Mouse (Mus musculus) embryonic facial prominence, embryonic 11.5 days (tissue): ENCODE data around the gene Wfikkn1. TPM values are rescaled to one million over a fixed set of nuclear protein-coding genes. Genes with fewer than 3 reads are reported as not detected.

Experiments
- ATAC-seq: fragments of 200-750 bp; cut with Nextera tagmentation; replicated peaks from 2 replicates; pipeline ENCODE4 v1.8.0; 2017; ENCODE audit warnings: low read depth; ENCODE audit not compliant: insufficient number of reproducible peaks, low FRiP score, low TSS enrichment
- DNase-seq: peaks from one replicate; pipeline ENCODE4 v3.0.0-alpha.2; 2015; ENCODE audit warnings: low spot score
- H3K27ac ChIP-seq: fragments of 300-500 bp; sonication (generic); replicated peaks from 2 replicates; pipeline ENCODE4 v1.5.1; 2014; ENCODE audit warnings: mild to moderate bottlenecking, low read depth, low read length, control low read depth
- H3K27me3 ChIP-seq: fragments of 300-500 bp; sonication (generic); 2 replicates; pipeline ENCODE4 v1.6.1; 2014; ENCODE audit warnings: mild to moderate bottlenecking, low read length, moderate library complexity, mixed read lengths; ENCODE audit not compliant: control insufficient read depth, insufficient read depth
- H3K36me3 ChIP-seq: fragments of 300-500 bp; sonication (generic); replicated peaks from 2 replicates; pipeline ENCODE4 v1.6.1; 2014; ENCODE audit warnings: low read depth, mild to moderate bottlenecking, low read length, moderate library complexity, mixed read lengths; ENCODE audit not compliant: control insufficient read depth, insufficient read depth
- H3K4me1 ChIP-seq: fragments of 300-500 bp; sonication (generic); 2 replicates; pipeline ENCODE4 v1.6.1; 2014; ENCODE audit warnings: low read length, mixed read lengths; ENCODE audit not compliant: control insufficient read depth, insufficient read depth
- H3K4me2 ChIP-seq: fragments of 300-500 bp; sonication (generic); 2 replicates; pipeline ENCODE4 v1.6.1; 2014; ENCODE audit warnings: low read depth, mild to moderate bottlenecking, control low read depth, low read length, moderate library complexity
- H3K4me3 ChIP-seq: fragments of 300-500 bp; sonication (generic); 2 replicates; pipeline ENCODE4 v1.5.1; 2014; ENCODE audit warnings: low read depth, low read length, control low read depth
- H3K9ac ChIP-seq: fragments of 300-500 bp; sonication (generic); replicated peaks from 2 replicates; pipeline ENCODE4 v1.6.1; 2014; ENCODE audit warnings: mild to moderate bottlenecking, control low read depth, low read length
- H3K9me3 ChIP-seq: fragments of 300-500 bp; sonication (generic); replicated peaks from 2 replicates; pipeline ENCODE4 v1.6.1; 2016; ENCODE audit warnings: mild to moderate bottlenecking, low read length, inconsistent platforms, mixed read lengths; ENCODE audit not compliant: control insufficient read depth
- WGBS: fragments of 180-500 bp; shearing (Covaris S2); extraction: QIAGEN DNeasy Blood & Tissue Kit; methylation state at CpG from one replicate; pipeline ENCODE4 v1.1.7; 2014; 5-methylcytosine and 5-hydroxymethylcytosine counted together
- polyA plus RNA-seq: library from polyadenylated mRNA; unstranded; fragments of >200 nt; fragmentation: Nextera tagmentation; extraction: Ambion mirVana; gene quantifications from 2 replicates; pipeline ENCODE4 v1.2.1, GENCODE M21; 2014

Wfikkn1 gene
- polyA plus RNA-seq, 1 experiment from 2014 or later = 0.87 TPM

DNA sequence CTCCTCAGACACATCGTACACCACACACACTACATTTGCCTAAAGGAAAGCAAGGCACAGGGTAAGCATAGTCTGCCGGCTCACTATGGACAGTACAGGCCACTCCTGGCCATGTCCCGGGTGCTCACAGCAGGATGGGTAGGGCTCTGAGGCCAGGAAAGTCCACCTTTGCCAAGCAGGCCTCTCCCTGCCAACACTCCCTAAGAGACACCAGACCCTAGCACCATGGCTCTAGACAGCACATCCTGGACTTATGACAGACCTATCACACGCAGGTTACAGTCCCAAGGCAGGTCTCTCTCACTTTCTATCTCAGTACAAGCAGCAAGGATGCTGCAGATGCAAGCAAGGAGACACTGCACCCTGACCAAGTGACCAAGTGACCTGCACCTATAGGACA is 37.5 kb downstream of the Wfikkn1 start:
- Histone ChIP-seq H3K9me3 (no peaks in the 10 kb centered on the region), H3K36me3 (peaks cover 14% of the 10 kb centered on the region), H3K9ac (peak overlapping the region; percentile 20; the same call in 1 of the 2 replicates), H3K4me2 (no peak overlapping the region; the same call in 1 of the 2 replicates), H3K27me3 (no peaks in the 10 kb centered on the region), H3K4me1 (peaks cover 3% of the 10 kb centered on the region), H3K4me3 (no peak overlapping the region), H3K27ac (no peak overlapping the region)
- no peak for ATAC-seq
- no peak for DNase-seq
- WGBS = 93% methylated on average over 4 of the region's 4 CpGs

DNA sequence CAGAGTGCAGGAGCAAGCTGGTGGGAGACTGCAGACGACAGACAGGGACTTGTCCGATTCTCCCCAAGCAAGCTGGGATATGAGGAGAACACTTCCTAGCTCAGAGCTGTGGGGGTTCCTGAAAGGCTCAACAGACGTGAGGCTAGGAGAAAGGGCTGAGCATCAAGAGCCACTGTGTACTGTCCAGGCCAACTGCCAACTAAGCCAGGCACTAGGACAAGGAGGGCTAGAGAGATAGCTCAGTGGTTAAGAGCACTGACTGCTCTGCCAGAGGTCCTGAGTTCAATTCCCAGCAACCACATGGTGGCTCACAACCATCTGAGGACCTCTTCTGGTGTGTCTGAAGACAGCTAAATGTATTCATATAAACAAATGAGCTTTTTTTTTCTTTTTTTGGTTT is 38.1 kb downstream of the Wfikkn1 start:
- Histone ChIP-seq H3K9ac (no peak overlapping the region), H3K9me3 (no peaks in the 10 kb centered on the region), H3K27me3 (no peaks in the 10 kb centered on the region), H3K4me1 (peaks cover 3% of the 10 kb centered on the region), H3K4me3 (no peak overlapping the region), H3K4me2 (no peak overlapping the region), H3K36me3 (peaks cover 14% of the 10 kb centered on the region), H3K27ac (no peak overlapping the region)
- WGBS = 84% methylated on average over 3 of the region's 3 CpGs
- ATAC-seq = no peak
- DNase-seq = no peak

DNA sequence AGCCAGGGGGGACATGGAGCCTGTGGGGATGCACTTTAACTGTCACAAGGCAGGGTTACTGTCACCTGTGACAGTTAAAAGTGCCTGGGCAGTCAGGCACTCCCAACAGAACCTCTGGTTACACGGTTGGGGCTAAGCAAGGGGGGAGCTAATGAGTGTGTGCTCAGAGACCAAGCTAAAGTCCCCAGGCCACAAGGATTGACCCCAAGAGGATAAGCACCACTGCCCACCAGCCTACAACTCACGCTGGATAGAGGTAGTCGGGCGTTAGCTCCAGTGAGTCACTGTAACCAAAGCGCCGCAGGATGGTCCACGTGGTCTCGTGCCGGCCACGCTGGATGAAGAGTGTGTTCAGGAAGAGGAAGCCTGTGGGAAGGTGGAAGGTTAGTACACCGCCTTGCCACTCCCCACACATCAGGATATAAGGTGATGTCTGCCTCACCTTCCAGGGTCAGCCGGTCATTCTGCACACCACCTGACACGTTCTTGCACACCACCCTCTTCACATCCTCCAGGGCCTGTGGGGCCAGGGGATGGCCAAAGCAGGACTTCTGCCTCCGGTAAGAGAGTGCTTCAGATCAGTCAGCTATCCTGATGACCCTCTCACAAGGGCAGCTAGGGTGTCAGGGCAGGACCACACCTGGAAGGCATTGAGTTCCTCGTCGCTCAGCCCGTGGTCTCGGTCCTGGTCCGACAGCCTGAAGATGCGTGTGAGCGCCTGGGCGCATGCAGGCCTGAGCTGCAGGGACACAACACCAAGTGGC is 39.4 kb downstream of the Wfikkn1 start, which contains the start of gene Gm20683:
TSS of gene Gm20683 (minus strand) at position 647 of the 764 bp plus-strand sequence.
- no peaks in the 10 kb centered on the region for H3K27me3 ChIP-seq
- H3K4me2 ChIP-seq = no peak within 1 kb of the TSS
- DNase-seq = no peak
- H3K9me3 ChIP-seq = no peaks in the 10 kb centered on the region
- H3K4me1 ChIP-seq = peaks cover 10% of the 10 kb centered on the region
- H3K4me3 ChIP-seq = no peak within 1 kb of the TSS
- H3K27ac ChIP-seq = no peak within 1 kb of the TSS
- no peak for ATAC-seq
- peaks cover 14% of the 10 kb centered on the region for H3K36me3 ChIP-seq
- WGBS = 93% methylated on average over 22 of the region's 22 CpGs
- no peak within 1 kb of the TSS for H3K9ac ChIP-seq

DNA sequence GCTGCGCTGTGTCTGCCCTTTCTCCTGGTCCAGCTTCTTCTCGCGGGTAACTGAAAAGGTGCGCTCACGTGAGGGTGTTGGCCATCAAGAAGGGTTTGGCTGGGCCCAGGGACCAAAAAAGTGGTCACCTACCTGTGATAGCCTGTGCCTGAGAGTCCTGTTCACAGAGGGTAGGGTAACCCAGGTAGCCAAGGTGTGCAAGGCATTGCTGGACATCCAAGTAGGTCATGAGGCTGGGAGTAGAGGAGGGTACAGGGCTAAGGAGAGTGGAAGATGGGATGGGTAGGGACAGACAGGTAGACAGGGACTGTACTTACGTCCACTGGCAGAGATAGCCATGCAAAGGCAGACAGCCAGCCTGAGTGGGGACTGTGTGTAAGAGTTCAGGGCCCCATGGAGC is 40.1 kb downstream of the Wfikkn1 start:
- WGBS = 92% methylated on average over 6 of the region's 6 CpGs
- no peak for DNase-seq
- Histone ChIP-seq H3K4me3 (no peak overlapping the region), H3K27me3 (no peaks in the 10 kb centered on the region), H3K4me2 (no peak overlapping the region), H3K27ac (no peak overlapping the region), H3K9ac (no peak overlapping the region), H3K9me3 (no peaks in the 10 kb centered on the region), H3K4me1 (peaks cover 10% of the 10 kb centered on the region), H3K36me3 (peaks cover 14% of the 10 kb centered on the region)
- ATAC-seq = no peak

DNA sequence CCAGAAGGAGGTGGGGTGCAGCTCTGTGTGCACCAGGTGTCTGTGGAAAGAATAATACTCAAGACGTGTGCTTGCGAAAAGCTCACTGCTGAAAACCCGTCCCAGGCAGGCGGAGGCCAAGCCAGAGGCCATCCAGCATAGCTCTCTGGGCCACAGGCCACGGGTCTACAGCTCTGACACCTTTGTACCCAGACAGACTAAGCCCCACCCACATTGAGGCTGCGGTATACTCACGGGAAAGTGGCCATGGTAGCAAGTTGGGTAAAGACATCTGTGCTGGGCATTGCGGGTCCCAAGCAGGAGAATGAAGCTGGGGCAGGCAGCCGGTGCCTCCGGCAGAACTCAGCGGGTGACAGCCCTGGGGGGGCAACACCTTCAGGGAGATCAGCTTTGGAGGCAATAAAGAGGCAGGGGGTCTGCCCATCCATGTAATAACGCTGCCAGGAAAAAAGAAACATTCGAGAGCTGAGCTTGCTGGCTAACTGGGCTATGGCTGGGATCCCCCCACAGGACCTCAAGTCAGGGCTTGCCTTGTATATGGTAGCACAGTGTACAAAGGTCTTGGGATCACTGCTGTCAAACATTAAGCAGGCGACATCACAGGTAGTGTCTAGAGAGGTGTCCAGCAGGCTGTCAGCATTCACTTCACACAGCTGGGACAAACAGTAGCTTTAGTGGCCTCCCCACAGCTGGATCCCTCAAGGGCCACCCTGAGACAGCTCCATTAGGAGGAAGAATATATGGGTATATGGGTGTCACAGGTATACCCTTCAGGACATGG is 41.0 kb downstream of the Wfikkn1 start:
- H3K36me3 ChIP-seq = peaks cover 16% of the 10 kb centered on the region
- H3K4me3 ChIP-seq = no peak overlapping the region
- ATAC-seq (no peak), DNase-seq (no peak)
- 87% methylated on average over 14 of the region's 14 CpGs for WGBS
- no peak overlapping the region for H3K4me2 ChIP-seq
- no peaks in the 10 kb centered on the region for H3K9me3 ChIP-seq
- no peaks in the 10 kb centered on the region for H3K27me3 ChIP-seq
- H3K27ac ChIP-seq = no peak overlapping the region
- peaks cover 10% of the 10 kb centered on the region for H3K4me1 ChIP-seq
- H3K9ac ChIP-seq = no peak overlapping the region

DNA sequence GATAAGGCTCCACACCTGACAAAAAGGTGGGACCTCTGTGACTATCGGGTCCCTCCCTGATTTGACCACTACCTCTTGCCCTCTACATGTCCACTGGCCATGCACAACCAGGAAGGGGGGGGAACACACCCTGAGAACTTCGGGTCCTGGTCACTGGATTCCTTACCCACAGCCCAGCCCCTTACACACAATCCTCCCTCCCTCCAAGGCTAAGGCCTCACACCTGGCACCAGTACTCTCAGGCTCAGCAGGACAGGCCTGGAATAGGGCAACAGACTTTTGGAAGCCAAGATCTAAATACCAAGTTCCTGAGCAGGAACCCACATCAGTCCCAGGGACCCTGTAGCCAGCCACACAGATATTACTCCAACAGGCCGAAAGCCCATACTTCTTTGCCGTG is 41.8 kb downstream of the Wfikkn1 start:
- no peak overlapping the region for H3K27ac ChIP-seq
- H3K27me3 ChIP-seq = no peaks in the 10 kb centered on the region
- no peak overlapping the region for H3K4me2 ChIP-seq
- no peaks in the 10 kb centered on the region for H3K9me3 ChIP-seq
- ATAC-seq = no peak
- no peak for DNase-seq
- no peak overlapping the region for H3K9ac ChIP-seq
- H3K4me1 ChIP-seq = peaks cover 18% of the 10 kb centered on the region
- no peak overlapping the region for H3K4me3 ChIP-seq
- WGBS = 85% methylated on average over 4 of the region's 4 CpGs
- H3K36me3 ChIP-seq = peaks cover 16% of the 10 kb centered on the region

DNA sequence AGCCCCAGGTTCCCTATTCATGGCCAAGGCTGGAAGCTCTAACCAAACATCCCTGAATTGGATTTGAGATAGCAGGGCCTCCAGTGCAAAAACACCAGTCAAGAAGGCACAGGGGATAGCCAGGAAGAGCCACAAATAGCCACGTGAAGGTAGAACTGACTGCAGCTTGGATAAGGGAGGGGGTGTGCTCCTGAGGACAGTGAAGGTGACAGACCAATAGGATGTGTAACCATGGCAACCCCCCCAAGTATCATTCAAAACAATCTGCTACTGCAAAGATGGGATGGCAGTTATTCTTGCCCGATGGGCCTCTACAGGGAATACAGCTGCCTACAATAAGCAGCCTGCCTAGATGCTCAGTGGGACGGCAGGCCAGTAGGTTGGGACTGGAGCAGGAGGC is 43.1 kb downstream of the Wfikkn1 start:
- Histone ChIP-seq H3K27ac (no peak overlapping the region), H3K4me1 (peaks cover 19% of the 10 kb centered on the region), H3K9me3 (no peaks in the 10 kb centered on the region), H3K4me3 (no peak overlapping the region), H3K27me3 (no peaks in the 10 kb centered on the region), H3K36me3 (peaks cover 16% of the 10 kb centered on the region), H3K4me2 (no peak overlapping the region), H3K9ac (peak overlapping the region; percentile 7; the same call in 1 of the 2 replicates)
- DNase-seq = no peak
- no peak for ATAC-seq
- 44% methylated on average over 3 of the region's 3 CpGs for WGBS

DNA sequence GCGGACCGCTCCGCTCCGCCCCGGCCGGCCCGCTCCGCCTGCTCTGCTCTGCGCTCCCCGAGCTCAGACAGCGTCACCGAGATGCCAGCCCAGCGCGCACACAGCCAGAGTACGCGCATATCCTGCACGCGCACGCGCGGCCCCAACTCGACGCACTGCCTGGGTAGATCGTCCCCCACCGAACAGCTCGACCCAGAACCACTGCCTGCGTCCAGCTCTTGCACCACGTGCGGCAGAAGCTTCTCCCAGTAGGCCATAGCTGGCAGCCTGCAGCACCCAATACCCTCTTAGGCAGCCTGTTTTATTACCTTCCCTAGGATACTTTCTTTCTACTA is 43.6 kb downstream of the Wfikkn1 start, which contains the start of gene Rhbdl1:
TSS of gene Rhbdl1 (minus strand) at position 220 of the 335 bp plus-strand sequence.
- no peaks in the 10 kb centered on the region for H3K9me3 ChIP-seq
- DNase-seq (peak; percentile 68), ATAC-seq (no peak)
- peak within 1 kb of the TSS; percentile 57 for H3K4me2 ChIP-seq
- peaks cover 16% of the 10 kb centered on the region for H3K36me3 ChIP-seq
- peak within 1 kb of the TSS; percentile 35 for H3K9ac ChIP-seq
- no peaks in the 10 kb centered on the region for H3K27me3 ChIP-seq
- WGBS = 2% methylated on average over 29 of the region's 29 CpGs
- H3K4me1 ChIP-seq = peaks cover 19% of the 10 kb centered on the region
- no peak within 1 kb of the TSS for H3K27ac ChIP-seq
- H3K4me3 ChIP-seq = peak within 1 kb of the TSS; percentile 17
